Mouse (Mus musculus) layer of hippocampus, adult 8-10 months (tissue): ENCODE data around the gene Ccser1. TPM values are rescaled to one million over a fixed set of nuclear protein-coding genes. Genes with fewer than 3 reads are reported as not detected.
A peak's percentile ranks its signal among the peaks of the same experiment; 100 is the strongest.
"Not testable (repeated sequence)": the region's sequence is repeated elsewhere in the genome, so short reads cannot be mapped to it uniquely, and the experiment has no call there.

Experiments used
- DNase-seq, 2 experiments: peaks; one replicate each; pipeline ENCODE4 v3.0.0; 2022; ENCODE audit warnings: low spot score in 2 of 2
- total RNA-seq, 4 experiments: library from RNA; stranded (reverse); gene quantifications; 2 replicates each; pipeline ENCODE4 v1.2.4; 2022

The Ccser1 gene
- total RNA-seq, 4 experiments from 2014 or later = 31.3 to 38.5 (median 34.6) TPM

DNA sequence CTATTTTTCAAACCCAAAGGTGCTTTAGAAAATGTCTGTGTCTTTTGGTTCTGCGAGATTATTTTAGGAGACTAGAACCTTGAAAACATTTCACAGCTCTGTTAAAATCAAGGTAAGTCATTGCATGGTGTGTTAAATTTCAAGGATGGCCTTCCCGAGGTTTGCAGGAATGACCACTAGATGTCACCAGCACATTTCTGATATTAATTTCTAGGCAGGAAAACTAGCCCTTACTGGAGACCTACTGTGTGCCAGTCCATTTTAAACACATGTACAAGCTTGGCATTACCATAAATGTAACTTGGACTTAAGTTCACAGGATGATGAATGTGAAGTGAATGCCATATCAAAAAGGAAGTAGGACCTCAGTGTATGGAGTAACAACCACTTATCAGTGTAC is 798.3 kb downstream of the Ccser1 start:
- DNase-seq = no peak

GRCm38 (mm10) chr6:62014374-62014773 is 834.2 kb downstream of the Ccser1 start:
- DNase-seq = no peak

- no peak for DNase-seq
Measured at GRCm38 (mm10) chr6:62044454-62044853, 864.3 kb downstream of the Ccser1 start.

DNA sequence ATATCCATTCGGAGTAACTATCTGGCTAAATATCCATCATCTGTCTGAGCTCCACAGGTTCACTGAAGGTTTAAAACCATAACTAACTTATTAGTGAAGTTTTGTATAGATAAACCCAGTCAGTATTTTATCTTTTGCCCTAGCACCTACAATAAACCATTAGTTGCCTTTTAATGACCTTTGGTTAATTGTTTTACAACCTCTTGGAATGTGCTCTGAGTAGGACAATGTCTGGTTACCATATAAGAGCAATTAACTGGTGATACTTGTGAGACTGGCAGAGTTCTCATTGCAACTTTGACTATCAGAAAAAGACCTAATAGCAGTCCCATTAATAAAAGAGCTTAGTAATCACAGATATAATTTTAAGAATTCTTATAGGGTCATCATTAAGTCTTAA is 864.9 kb downstream of the Ccser1 start:
- DNase-seq = not testable (repeated sequence)

- no peak for DNase-seq
Measured at GRCm38 (mm10) chr6:62055276-62055675, 875.2 kb downstream of the Ccser1 start.

GRCm38 (mm10) chr6:62066363-62067023 is 886.4 kb downstream of the Ccser1 start:
- DNase-seq = no peak

GRCm38 (mm10) chr6:62067024-62067380 is 886.9 kb downstream of the Ccser1 start:
- no peak for DNase-seq

- DNase-seq = no peak
Measured at GRCm38 (mm10) chr6:62105464-62105863, 925.3 kb downstream of the Ccser1 start.

DNA sequence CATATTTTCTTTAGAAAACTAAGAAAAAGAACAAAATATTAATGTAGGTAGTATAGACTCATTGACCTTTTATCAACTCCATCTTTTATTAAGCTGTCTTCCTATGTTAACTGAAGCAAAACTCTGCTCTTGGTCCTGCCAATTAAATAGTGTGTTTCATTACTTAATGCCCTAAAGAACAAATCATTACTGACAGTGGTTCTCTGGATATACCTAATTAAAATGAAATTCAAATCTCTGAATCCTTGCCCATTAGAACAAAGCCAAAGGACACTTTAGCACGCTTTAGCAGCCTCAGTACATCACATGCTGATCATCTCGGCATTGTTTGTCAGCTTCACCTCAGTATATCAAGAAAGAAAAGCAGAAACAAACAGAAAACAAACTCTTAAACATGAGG is 952.4 kb downstream of the Ccser1 start:
- no peak for DNase-seq

- no peak for DNase-seq
Measured at GRCm38 (mm10) chr6:62160320-62160719, 980.2 kb downstream of the Ccser1 start.

GRCm38 (mm10) chr6:62162596-62162995 is 982.5 kb downstream of the Ccser1 start:
- peak; percentile 13 to 15 for DNase-seq

DNA sequence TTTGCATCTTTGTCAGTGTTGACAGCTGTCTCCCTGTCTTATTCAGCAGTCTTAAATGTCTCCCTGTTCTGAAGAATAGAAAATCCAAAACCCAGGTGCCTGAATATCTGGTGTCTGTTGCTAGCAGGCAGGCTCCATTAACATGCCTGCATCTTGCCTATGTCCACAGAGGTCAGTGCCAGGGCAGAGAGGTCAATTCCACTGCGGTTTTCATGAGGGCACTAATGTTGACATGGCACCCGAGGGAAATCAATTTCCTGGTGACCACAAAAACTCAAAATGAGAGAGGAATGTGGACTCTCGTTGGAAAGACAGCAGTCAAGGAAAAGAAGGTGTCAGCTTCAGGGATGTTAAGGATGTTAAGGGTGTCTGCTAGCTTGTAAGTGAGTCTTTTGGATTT is 983.7 kb downstream of the Ccser1 start:
- no peak for DNase-seq

- DNase-seq = peak; percentile 21 to 38
Measured at GRCm38 (mm10) chr6:62196496-62197188, 1016.5 kb downstream of the Ccser1 start.

- DNase-seq = no peak
Measured at GRCm38 (mm10) chr6:62198768-62199167, 1018.6 kb downstream of the Ccser1 start.

GRCm38 (mm10) chr6:62205013-62205412 is 1024.9 kb downstream of the Ccser1 start:
- DNase-seq = no peak

- DNase-seq = no peak
Measured at GRCm38 (mm10) chr6:62221856-62222255, 1041.7 kb downstream of the Ccser1 start.

DNA sequence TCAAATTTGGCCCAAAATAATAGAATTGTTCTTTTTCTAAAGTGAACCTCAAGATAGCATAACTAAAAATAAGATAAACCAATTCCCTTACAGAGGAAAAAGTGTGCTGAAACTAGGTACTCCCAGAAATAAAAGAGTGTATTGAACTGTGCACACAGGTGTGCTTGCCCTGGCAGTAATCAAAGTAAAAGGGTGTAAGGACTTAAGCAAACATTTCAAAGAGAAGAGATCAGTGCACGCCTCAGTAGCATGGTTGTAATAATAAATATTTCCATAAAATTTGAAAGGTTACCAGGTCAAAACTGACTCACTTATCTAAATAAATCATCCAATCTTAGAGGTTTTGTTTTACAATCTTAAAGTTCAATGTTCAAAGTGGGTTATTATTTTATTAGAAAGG is 1083.8 kb downstream of the Ccser1 start:
- DNase-seq = no peak

- DNase-seq = no peak
Measured at GRCm38 (mm10) chr6:62264525-62264924, 1084.4 kb downstream of the Ccser1 start.

DNA sequence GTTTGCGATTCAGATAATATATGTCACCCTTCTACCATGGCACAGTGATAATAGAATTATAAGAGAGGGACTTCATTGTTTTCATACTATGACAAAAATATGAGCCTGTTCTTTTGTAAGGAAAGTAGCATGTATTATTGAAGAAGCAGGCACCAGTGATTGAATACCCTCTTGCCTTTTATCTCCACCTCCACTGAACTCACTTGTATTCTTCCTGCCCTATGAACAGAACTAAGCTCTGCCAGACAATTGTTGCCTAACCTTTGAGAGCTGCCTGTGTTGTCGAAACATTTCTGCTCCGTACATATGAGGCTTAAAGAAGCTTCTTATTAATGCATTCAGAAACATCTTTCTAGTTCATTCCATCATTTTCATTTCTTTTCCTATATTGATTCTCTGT is 1101.1 kb downstream of the Ccser1 start:
- no peak for DNase-seq

- no peak for DNase-seq
Measured at GRCm38 (mm10) chr6:62301576-62302312, 1121.6 kb downstream of the Ccser1 start.

DNA sequence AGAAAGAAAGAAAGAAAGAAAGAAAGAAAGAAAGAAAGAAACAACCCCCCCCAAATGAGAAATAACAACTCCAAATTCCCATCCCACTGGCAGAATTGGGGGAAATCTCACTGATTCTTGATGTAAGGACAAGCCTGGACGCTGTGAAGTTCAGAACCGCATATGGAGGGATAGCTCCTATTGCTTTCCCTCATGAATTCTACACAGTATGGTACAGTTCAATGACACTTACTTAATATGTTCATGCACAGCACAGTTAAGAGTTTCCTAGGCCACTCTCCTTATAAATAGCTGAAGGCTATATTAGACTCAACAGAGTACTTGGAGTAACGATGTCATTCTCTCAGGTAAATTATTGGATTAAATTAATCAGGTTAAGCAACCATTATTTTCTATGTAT is 1138.5 kb downstream of the Ccser1 start:
- no peak for DNase-seq

- no peak for DNase-seq
Measured at GRCm38 (mm10) chr6:62340319-62340718, 1160.2 kb downstream of the Ccser1 start.
